Mouse (Mus musculus): ENCODE measurements at regions not wholly inside any gene's neighbourhood (a gene's known extent, or its start where the extent isn't known, plus 50 kb on each side); places are given as distances from the start of the nearest gene placed in this dataset.

DNA sequence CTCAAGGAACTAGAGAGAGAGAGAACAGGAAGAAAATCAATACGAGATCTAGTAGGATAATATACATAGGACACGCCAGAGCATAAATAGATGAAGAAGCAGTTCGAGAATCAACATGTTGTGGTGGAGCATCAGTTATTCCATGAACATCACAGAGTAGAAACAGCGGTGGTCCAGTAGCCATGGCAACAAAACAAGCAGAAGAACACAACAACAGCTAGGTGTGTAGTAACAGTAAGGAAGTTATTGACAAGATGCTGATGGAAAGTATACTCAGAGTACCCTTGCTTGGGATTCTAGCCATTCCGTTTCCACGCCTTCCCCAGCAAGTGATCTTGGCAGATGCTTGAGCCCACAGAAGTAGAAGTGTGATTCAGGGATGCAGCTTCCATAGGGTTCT is 317.3 kb upstream of the Klf3 start:
- no peak for TF ChIP-seq CTCF (IDR thresholded peaks at IDR 0.05; ENCODE audit: low read depth, low read length)
- no peak for TF ChIP-seq EP300 (IDR thresholded peaks at IDR 0.05; ENCODE audit: insufficient read depth, low read depth, low read length)
- TF ChIP-seq POLR2A (IDR thresholded peaks at IDR 0.05; ENCODE audit: insufficient read depth, low read length) = no peak

Data from ES-Bruce4 (cell line).